Mouse (Mus musculus) cortical plate, adult 2 months (tissue): ENCODE measurements around the gene Efcab2. TPM values are rescaled to one million over a fixed set of nuclear protein-coding genes. Genes with fewer than 3 reads are reported as not detected.
A peak's percentile ranks its signal among the peaks of the same experiment; 100 is the strongest.
"Not testable (repeated sequence)": the region's sequence is repeated elsewhere in the genome, so short reads cannot be mapped to it uniquely, and the experiment has no call there.

Experiments used
- H3K27ac ChIP-seq: fragments of 200-500 bp; 2 replicates; pipeline ENCODE4 v1.5.1; 2012; ENCODE audit warnings: low read length, control low read depth, inconsistent platforms; ENCODE audit not compliant: insufficient read depth
- H3K4me1 ChIP-seq: fragments of 200-500 bp; 2 replicates; pipeline ENCODE4 v1.6.1; 2011; ENCODE audit warnings: low read length; ENCODE audit not compliant: control insufficient read depth, insufficient read depth
- H3K4me3 ChIP-seq: fragments of 200-500 bp; 2 replicates; pipeline ENCODE4 v1.5.1; 2011; ENCODE audit warnings: mild to moderate bottlenecking, low read length, control low read depth; ENCODE audit not compliant: insufficient read depth
- CTCF ChIP-seq: fragments of 200-500 bp; IDR thresholded peaks from 2 replicates; pipeline ENCODE4 v1.5.1; 2011; ENCODE audit warnings: mild to moderate bottlenecking, control low read depth, low read length; ENCODE audit not compliant: insufficient read depth; ENCODE audit errors: extremely low read depth
- POLR2A ChIP-seq: fragments of 200-500 bp; IDR thresholded peaks from 2 replicates; pipeline ENCODE4 v1.6.1; 2011; ENCODE audit warnings: mild to moderate bottlenecking, low read length, control low read depth; ENCODE audit not compliant: insufficient read depth; ENCODE audit errors: extremely low read depth
- polyA plus RNA-seq: library from polyadenylated mRNA; depleted of rRNA; stranded (reverse); fragments of >200 nt; gene quantifications from 2 replicates; pipeline ENCODE4 v1.2.3, GENCODE M21; 2012

Efcab2 gene
- polyA plus RNA-seq, 1 experiment, result 7.0 TPM

- H3K27ac ChIP-seq, result 0 out of 2 replicates have a peak overlapping the region, but pooled peaks have one; percentile 11
- TF ChIP-seq CTCF (no peak), POLR2A (no peak)
- H3K4me1 ChIP-seq, result peaks cover 2% of the 10 kb centered on the region; the same call in 1 of the 2 replicates
- H3K4me3 ChIP-seq, result no peak overlapping the region
These were observed 6.0 kb upstream of the Efcab2 start for GRCm38 (mm10) chr1:178399879-178400278.

GRCm38 (mm10) chr1:178400652-178401051 lies 5.2 kb upstream of the Efcab2 start:
- Histone ChIP-seq H3K4me1 (peaks cover 2% of the 10 kb centered on the region; the same call in 1 of the 2 replicates), H3K27ac (no peak overlapping the region), H3K4me3 (no peak overlapping the region)
- TF ChIP-seq POLR2A (no peak), CTCF (no peak)

- TF ChIP-seq POLR2A (no peak), CTCF (no peak)
- Histone ChIP-seq H3K4me3 (no peak overlapping the region), H3K27ac (no peak overlapping the region), H3K4me1 (peaks cover 2% of the 10 kb centered on the region; the same call in 1 of the 2 replicates)
These were observed 3.9 kb upstream of the Efcab2 start for GRCm38 (mm10) chr1:178401960-178402359.

GRCm38 (mm10) chr1:178405445-178405911 lies 407 bp upstream of the Efcab2 start:
- no peak for TF ChIP-seq CTCF
- peak; percentile 68 for TF ChIP-seq POLR2A
- no peaks in the 10 kb centered on the region for H3K4me1 ChIP-seq
- H3K27ac ChIP-seq, result peak overlapping the region; percentile 100
- H3K4me3 ChIP-seq, result peak overlapping the region; percentile 88

- Histone ChIP-seq H3K4me1 (no peaks in the 10 kb centered on the region), H3K27ac (peak overlapping the region; percentile 100), H3K4me3 (peak overlapping the region; percentile 88)
- TF ChIP-seq POLR2A, result no peak
- no peak for TF ChIP-seq CTCF
These were observed 1.1 kb downstream of the Efcab2 start for GRCm38 (mm10) chr1:178406765-178407645.

GRCm38 (mm10) chr1:178407651-178408050 lies 1.8 kb downstream of the Efcab2 start:
- H3K4me1 ChIP-seq, result no peaks in the 10 kb centered on the region
- no peak overlapping the region for H3K27ac ChIP-seq
- TF ChIP-seq POLR2A (no peak), CTCF (no peak)
- H3K4me3 ChIP-seq, result no peak overlapping the region

GRCm38 (mm10) chr1:178408901-178409361 lies 3.0 kb downstream of the Efcab2 start:
- no peak overlapping the region for H3K27ac ChIP-seq
- no peaks in the 10 kb centered on the region for H3K4me1 ChIP-seq
- no peak overlapping the region for H3K4me3 ChIP-seq
- TF ChIP-seq POLR2A, result no peak
- no peak for TF ChIP-seq CTCF

- not testable (repeated sequence) for H3K27ac ChIP-seq, H3K4me3 ChIP-seq, H3K4me1 ChIP-seq
These were observed 7.5 kb downstream of the Efcab2 start for GRCm38 (mm10) chr1:178413367-178413766.

- TF ChIP-seq CTCF (no peak), POLR2A (no peak)
- H3K27ac ChIP-seq, result no peak overlapping the region
- H3K4me1 ChIP-seq, result no peaks in the 10 kb centered on the region
- H3K4me3 ChIP-seq, result no peak overlapping the region
These were observed 13.7 kb downstream of the Efcab2 start for GRCm38 (mm10) chr1:178419608-178420007.

GRCm38 (mm10) chr1:178423662-178424061 lies 17.8 kb downstream of the Efcab2 start:
- Histone ChIP-seq H3K27ac (no peak overlapping the region), H3K4me3 (no peak overlapping the region), H3K4me1 (no peaks in the 10 kb centered on the region)
- no peak for TF ChIP-seq POLR2A
- no peak for TF ChIP-seq CTCF
